Mouse (Mus musculus): Measurements from ENCODE around the gene Nlrp4c. TPM values are rescaled to one million over a fixed set of nuclear protein-coding genes. Genes with fewer than 3 reads are reported as not detected.
A peak's percentile ranks its signal among the peaks of the same experiment; 100 is the strongest.
"Not testable (repeated sequence)": the region's sequence is repeated elsewhere in the genome, so short reads cannot be mapped to it uniquely, and the experiment has no call there.

The Nlrp4c gene
- polyA plus RNA-seq (2016; fragmentation: Nextera tagmentation; extraction: Ambion mirVana): not detected in 2 replicates

DNA sequence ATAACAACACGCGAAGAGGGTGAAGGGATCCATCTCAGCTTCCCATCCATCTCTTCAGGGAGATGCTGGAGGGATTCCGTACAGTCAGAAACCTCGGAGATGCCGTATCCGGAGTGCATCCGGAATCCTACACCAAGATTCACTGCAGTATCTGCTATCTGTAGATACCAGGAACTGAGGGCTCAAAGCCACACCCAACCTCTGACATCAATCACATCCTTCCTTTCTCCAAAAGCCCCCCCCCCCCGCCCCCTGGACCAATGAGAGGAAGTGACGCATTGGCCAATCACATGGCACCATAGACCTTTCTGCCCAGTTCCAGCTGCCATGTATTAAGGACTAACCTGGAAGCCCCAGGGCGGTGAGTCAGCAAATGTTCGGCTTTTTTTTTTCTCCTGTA lies at the start of gene Nlrp4c:
Gene Nlrp4c (plus strand): TSS at position 301 of the 400 bp plus-strand sequence.
- H3K27me3 ChIP-seq (replicated peaks): no peaks in the 10 kb centered on the region
- H3K9me3 ChIP-seq: peaks cover 32% of the 10 kb centered on the region
- ATAC-seq (ENCODE audit: low FRiP score, low read depth): no peak
- no peak within 1 kb of the TSS for H3K27ac ChIP-seq
- H3K4me1 ChIP-seq: no peaks in the 10 kb centered on the region
- no peak within 1 kb of the TSS for H3K9ac ChIP-seq
- no peaks in the 10 kb centered on the region for H3K36me3 ChIP-seq
- no peak within 1 kb of the TSS for H3K4me2 ChIP-seq (replicated peaks)
- no peak within 1 kb of the TSS for H3K4me3 ChIP-seq
- WGBS: 91% methylated on average over 11 of the region's 11 CpGs

- 91% methylated on average over 1 of the region's 1 CpGs for WGBS
Measured at GRCm38 (mm10) chr7:6010910-6011309, 34.1 kb upstream of the Nlrp4c start, which contains the start of gene Vmn1r65. TSS of gene Vmn1r65 (minus strand) at chr7:6011010.

GRCm38 (mm10) chr7:6119501-6119900 lies 74.5 kb downstream of the Nlrp4c start:
- no peak overlapping the region for H3K4me3 ChIP-seq
- no peak overlapping the region for H3K27ac ChIP-seq
- H3K27me3 ChIP-seq (replicated peaks): no peaks in the 10 kb centered on the region
- H3K4me1 ChIP-seq: no peaks in the 10 kb centered on the region
- no peak overlapping the region for H3K4me2 ChIP-seq (replicated peaks)
- H3K36me3 ChIP-seq: no peaks in the 10 kb centered on the region
- no peak for ATAC-seq (ENCODE audit: low FRiP score, low read depth)
- 69% methylated on average over 3 of the region's 3 CpGs for WGBS
- no peak overlapping the region for H3K9ac ChIP-seq
- peaks cover 4% of the 10 kb centered on the region; the same call in 1 of the 2 replicates for H3K9me3 ChIP-seq

More at GRCm38 (mm10) chr7:6010910-6011309, 34.1 kb upstream of the Nlrp4c start, which contains the start of gene Vmn1r65:
- H3K4me2 ChIP-seq (replicated peaks): no peak within 1 kb of the TSS
- no peak within 1 kb of the TSS for H3K9ac ChIP-seq
- no peaks in the 10 kb centered on the region for H3K4me1 ChIP-seq
- ATAC-seq (ENCODE audit: low FRiP score, low read depth): no peak
- no peaks in the 10 kb centered on the region for H3K36me3 ChIP-seq
- H3K4me3 ChIP-seq: no peak within 1 kb of the TSS
- peaks cover 34% of the 10 kb centered on the region for H3K9me3 ChIP-seq
- no peak within 1 kb of the TSS for H3K27ac ChIP-seq
- H3K27me3 ChIP-seq (replicated peaks): no peaks in the 10 kb centered on the region

- H3K4me1 ChIP-seq; H3K36me3 ChIP-seq; ATAC-seq (ENCODE audit: low FRiP score, low read depth); H3K27me3 ChIP-seq (replicated peaks); H3K4me2 ChIP-seq (replicated peaks); H3K4me3 ChIP-seq; H3K9me3 ChIP-seq; H3K27ac ChIP-seq; H3K9ac ChIP-seq: not testable (repeated sequence)
- 79% methylated on average over 2 of the region's 2 CpGs for WGBS
Measured at GRCm38 (mm10) chr7:6120104-6120503, 75.1 kb downstream of the Nlrp4c start.

DNA sequence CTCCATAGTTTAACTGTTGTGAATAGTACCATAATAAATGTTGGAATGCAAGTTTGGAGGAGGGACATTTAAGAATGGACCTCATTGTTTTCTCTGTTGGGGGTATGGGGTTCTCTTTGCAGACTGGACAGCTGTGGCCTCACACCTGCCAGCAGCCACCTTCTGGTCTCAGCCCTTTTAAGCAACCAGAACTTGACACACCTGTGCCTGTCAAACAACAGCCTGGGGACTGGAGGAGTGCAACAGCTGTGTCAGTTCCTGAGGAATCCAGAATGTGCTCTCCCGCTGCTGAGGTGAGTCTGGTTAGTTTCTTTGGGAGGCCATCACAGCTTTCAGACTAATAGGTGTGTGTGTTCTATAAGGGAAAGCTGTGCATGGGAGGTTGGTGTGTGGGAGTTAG lies 76.2 kb downstream of the Nlrp4c start:
- WGBS: 75% methylated on average over 1 of the region's 1 CpGs
- ATAC-seq (ENCODE audit: low FRiP score, low read depth); H3K4me3 ChIP-seq: not testable (repeated sequence)

GRCm38 (mm10) chr7:6126690-6127448 lies 81.9 kb downstream of the Nlrp4c start:
- no peak overlapping the region for H3K27ac ChIP-seq

More for the DNA sequence above, 76.2 kb downstream of the Nlrp4c start:
- H3K27ac ChIP-seq; H3K9me3 ChIP-seq; H3K4me1 ChIP-seq; H3K27me3 ChIP-seq (replicated peaks); H3K36me3 ChIP-seq; H3K4me2 ChIP-seq (replicated peaks); H3K9ac ChIP-seq: not testable (repeated sequence)

DNA sequence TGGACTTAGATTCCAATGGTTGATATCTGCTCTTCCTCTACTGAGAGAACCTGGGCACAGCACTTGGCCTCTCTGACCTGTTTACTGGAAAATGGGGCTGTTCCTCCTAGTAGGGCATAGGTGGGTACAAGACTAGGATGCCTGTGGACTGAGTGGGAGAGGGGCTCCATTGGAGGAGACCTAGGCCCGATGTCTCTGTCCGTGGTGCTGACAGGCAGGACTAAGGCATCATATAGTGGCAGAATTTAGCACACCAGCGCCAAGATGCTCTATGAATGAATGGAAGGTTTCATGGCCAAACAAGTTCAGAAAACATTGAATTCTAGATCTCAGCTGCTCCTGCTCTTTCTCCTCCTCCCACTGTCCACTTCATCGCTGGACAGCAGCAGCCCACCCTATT lies 85.4 kb downstream of the Nlrp4c start:
- H3K4me1 ChIP-seq: no peaks in the 10 kb centered on the region
- 41% methylated on average over 4 of the region's 4 CpGs for WGBS
- H3K4me2 ChIP-seq (replicated peaks): no peak overlapping the region
- H3K27ac ChIP-seq: no peak overlapping the region
- peaks cover 35% of the 10 kb centered on the region for H3K36me3 ChIP-seq
- H3K27me3 ChIP-seq (replicated peaks): no peaks in the 10 kb centered on the region
- no peaks in the 10 kb centered on the region for H3K9me3 ChIP-seq
- ATAC-seq (ENCODE audit: low FRiP score, low read depth): no peak
- no peak overlapping the region for H3K9ac ChIP-seq
- H3K4me3 ChIP-seq: no peak overlapping the region

More at GRCm38 (mm10) chr7:6126690-6127448, 81.9 kb downstream of the Nlrp4c start:
- Histone ChIP-seq H3K4me3 (no peak overlapping the region), H3K36me3 (peaks cover 6% of the 10 kb centered on the region), H3K9me3 (no peaks in the 10 kb centered on the region), H3K4me1 (no peaks in the 10 kb centered on the region), H3K4me2 (replicated peaks) (no peak overlapping the region), H3K27me3 (replicated peaks) (no peaks in the 10 kb centered on the region), H3K9ac (no peak overlapping the region)
- ATAC-seq (ENCODE audit: low FRiP score, low read depth): peak; percentile 68
- 41% methylated on average over 7 of the region's 7 CpGs for WGBS

- Histone ChIP-seq H3K27ac (no peak overlapping the region), H3K4me3 (0 out of 2 replicates have a peak overlapping the region, but pooled peaks have one; percentile 1), H3K4me2 (replicated peaks) (no peak overlapping the region), H3K9ac (no peak overlapping the region), H3K9me3 (no peaks in the 10 kb centered on the region), H3K36me3 (peaks cover 48% of the 10 kb centered on the region), H3K27me3 (replicated peaks) (no peaks in the 10 kb centered on the region), H3K4me1 (no peaks in the 10 kb centered on the region)
- ATAC-seq (ENCODE audit: low FRiP score, low read depth): no peak
- 82% methylated on average over 30 of the region's 30 CpGs for WGBS
Measured at GRCm38 (mm10) chr7:6132646-6133045, 87.7 kb downstream of the Nlrp4c start.

DNA sequence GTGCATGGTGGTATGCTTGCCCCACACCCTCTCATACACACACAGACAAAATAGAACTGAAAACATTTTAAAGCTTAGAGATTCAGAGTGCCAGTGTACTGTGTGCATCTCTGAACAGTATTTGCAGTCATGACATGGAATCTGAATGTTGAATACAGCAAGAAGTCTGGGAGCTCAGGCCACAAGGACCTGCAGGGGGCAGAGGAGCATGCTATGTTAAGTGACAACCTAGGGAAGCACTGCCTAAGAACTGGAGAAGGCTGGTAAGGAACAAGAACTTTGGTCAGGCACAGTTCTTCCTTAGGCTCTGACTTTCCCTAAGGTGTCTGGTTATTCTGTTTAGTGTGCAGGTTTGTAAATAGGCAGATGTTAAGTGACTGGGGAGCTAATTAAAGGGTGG lies 91.5 kb downstream of the Nlrp4c start:
- Histone ChIP-seq H3K36me3 (peaks cover 59% of the 10 kb centered on the region), H3K9ac (no peak overlapping the region), H3K27me3 (replicated peaks) (no peaks in the 10 kb centered on the region), H3K27ac (no peak overlapping the region), H3K4me3 (no peak overlapping the region), H3K9me3 (no peaks in the 10 kb centered on the region), H3K4me2 (replicated peaks) (no peak overlapping the region), H3K4me1 (no peaks in the 10 kb centered on the region)
- no peak for ATAC-seq (ENCODE audit: low FRiP score, low read depth)

- 85% methylated on average over 3 of the region's 3 CpGs for WGBS
- no peaks in the 10 kb centered on the region for H3K27me3 ChIP-seq (replicated peaks)
- no peaks in the 10 kb centered on the region for H3K4me1 ChIP-seq
- H3K27ac ChIP-seq: no peak overlapping the region
- no peak overlapping the region for H3K4me2 ChIP-seq (replicated peaks)
- H3K9ac ChIP-seq: no peak overlapping the region
- no peak overlapping the region for H3K4me3 ChIP-seq
- no peak for ATAC-seq (ENCODE audit: low FRiP score, low read depth)
- H3K9me3 ChIP-seq: no peaks in the 10 kb centered on the region
- peaks cover 37% of the 10 kb centered on the region for H3K36me3 ChIP-seq
Measured at GRCm38 (mm10) chr7:6139295-6139694, 94.3 kb downstream of the Nlrp4c start.

DNA sequence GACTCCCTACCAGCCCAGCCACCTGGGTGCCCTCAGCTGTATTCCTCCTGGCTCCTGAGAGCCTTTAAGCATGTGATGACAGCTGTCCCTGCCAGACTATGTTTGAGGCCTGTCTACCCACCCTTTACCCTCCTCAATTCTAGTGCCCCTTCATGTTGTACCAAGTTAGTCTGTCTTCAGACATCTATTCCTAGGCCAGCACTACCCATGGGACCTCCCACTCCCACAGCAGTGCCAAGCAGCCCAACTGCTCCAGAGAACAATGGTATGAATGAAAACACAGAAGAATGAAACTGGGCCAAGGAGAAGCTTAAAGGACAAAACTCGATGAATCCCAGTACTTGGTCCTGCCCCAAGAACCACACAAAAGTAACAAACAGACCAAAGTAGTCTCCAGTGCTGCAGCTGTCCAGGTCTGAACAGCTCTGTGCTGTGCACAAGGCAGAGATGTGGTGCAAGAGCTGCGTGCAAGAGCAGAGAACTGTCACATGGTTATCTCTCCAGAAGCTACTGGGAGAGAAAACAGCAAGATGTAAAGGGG lies 99.1 kb downstream of the Nlrp4c start:
- no peak for ATAC-seq (ENCODE audit: low FRiP score, low read depth)
- Histone ChIP-seq H3K27ac (no peak overlapping the region), H3K27me3 (replicated peaks) (no peaks in the 10 kb centered on the region), H3K9ac (no peak overlapping the region), H3K36me3 (peaks cover 19% of the 10 kb centered on the region), H3K9me3 (no peaks in the 10 kb centered on the region), H3K4me2 (replicated peaks) (no peak overlapping the region), H3K4me3 (no peak overlapping the region), H3K4me1 (0 out of 2 replicates have a peak, but pooled peaks cover 6% of the 10 kb centered on the region)
- WGBS: 86% methylated on average over 2 of the region's 2 CpGs

GRCm38 (mm10) chr7:6145423-6146188 lies 100.6 kb downstream of the Nlrp4c start:
- ATAC-seq (ENCODE audit: low FRiP score, low read depth): no peak
- Histone ChIP-seq H3K27ac (no peak overlapping the region), H3K9me3 (no peaks in the 10 kb centered on the region), H3K4me1 (0 out of 2 replicates have a peak, but pooled peaks cover 6% of the 10 kb centered on the region), H3K36me3 (peaks cover 10% of the 10 kb centered on the region), H3K27me3 (replicated peaks) (no peaks in the 10 kb centered on the region), H3K4me2 (replicated peaks) (no peak overlapping the region), H3K9ac (no peak overlapping the region), H3K4me3 (no peak overlapping the region)
- WGBS: 87% methylated on average over 8 of the region's 8 CpGs
